Mouse (Mus musculus): ENCODE measurements around the gene Cmya5. TPM values are rescaled to one million over a fixed set of nuclear protein-coding genes. Genes with fewer than 3 reads are reported as not detected.
A peak's percentile ranks its signal among the peaks of the same experiment; 100 is the strongest.

Cmya5 gene
- polyA plus RNA-seq, 1 experiment from 2014 or later = 0.19 TPM

- no peaks in the 10 kb centered on the region for H3K27me3 ChIP-seq (replicated peaks; ENCODE audit: control insufficient read depth, insufficient read depth, low read length)
- H3K9ac ChIP-seq (replicated peaks; ENCODE audit: low read depth, low read length) = no peak overlapping the region
- peaks cover 7% of the 10 kb centered on the region for H3K9me3 ChIP-seq (ENCODE audit: control insufficient read depth, low read length)
- peak overlapping the region; percentile 90 for H3K27ac ChIP-seq (ENCODE audit: low read length)
- WGBS = 41% methylated on average over 17 of the region's 17 CpGs
- ATAC-seq = peak; percentile 62
- H3K4me3 ChIP-seq (replicated peaks; ENCODE audit: low read length) = 0 out of 2 replicates have a peak overlapping the region, but pooled peaks have one; percentile 16
- H3K4me1 ChIP-seq (replicated peaks; ENCODE audit: control insufficient read depth, insufficient read depth, low read length) = peaks cover 20% of the 10 kb centered on the region
- no peaks in the 10 kb centered on the region for H3K36me3 ChIP-seq (ENCODE audit: control insufficient read depth, insufficient read depth)
- peak overlapping the region; percentile 38 for H3K4me2 ChIP-seq (ENCODE audit: low read length)
Measured at GRCm38 (mm10) chr13:93074147-93074641, 70.3 kb downstream of the Cmya5 start.

GRCm38 (mm10) chr13:93073595-93073994 is 70.9 kb downstream of the Cmya5 start:
- Histone ChIP-seq H3K27me3 (replicated peaks; ENCODE audit: control insufficient read depth, insufficient read depth, low read length) (no peaks in the 10 kb centered on the region), H3K4me1 (replicated peaks; ENCODE audit: control insufficient read depth, insufficient read depth, low read length) (peaks cover 20% of the 10 kb centered on the region), H3K4me3 (replicated peaks; ENCODE audit: low read length) (no peak overlapping the region), H3K9ac (replicated peaks; ENCODE audit: low read depth, low read length) (no peak overlapping the region), H3K9me3 (ENCODE audit: control insufficient read depth, low read length) (peaks cover 7% of the 10 kb centered on the region), H3K36me3 (ENCODE audit: control insufficient read depth, insufficient read depth) (no peaks in the 10 kb centered on the region), H3K4me2 (ENCODE audit: low read length) (peak overlapping the region; percentile 36), H3K27ac (ENCODE audit: low read length) (peak overlapping the region; percentile 90)
- WGBS = 18% methylated on average over 2 of the region's 2 CpGs
- ATAC-seq = peak; percentile 80

- H3K27ac ChIP-seq (ENCODE audit: low read length) = peak overlapping the region; percentile 90
- H3K27me3 ChIP-seq (replicated peaks; ENCODE audit: control insufficient read depth, insufficient read depth, low read length) = no peaks in the 10 kb centered on the region
- H3K4me3 ChIP-seq (replicated peaks; ENCODE audit: low read length) = no peak overlapping the region
- H3K9me3 ChIP-seq (ENCODE audit: control insufficient read depth, low read length) = peaks cover 7% of the 10 kb centered on the region
- peak overlapping the region; percentile 46 for H3K9ac ChIP-seq (replicated peaks; ENCODE audit: low read depth, low read length)
- WGBS = 8% methylated on average over 15 of the region's 15 CpGs
- H3K4me2 ChIP-seq (ENCODE audit: low read length) = peak overlapping the region; percentile 36
- H3K36me3 ChIP-seq (ENCODE audit: control insufficient read depth, insufficient read depth) = no peaks in the 10 kb centered on the region
- H3K4me1 ChIP-seq (replicated peaks; ENCODE audit: control insufficient read depth, insufficient read depth, low read length) = peaks cover 20% of the 10 kb centered on the region
- ATAC-seq = peak; percentile 69
Measured at GRCm38 (mm10) chr13:93072871-93073411, 71.6 kb downstream of the Cmya5 start.

GRCm38 (mm10) chr13:93070406-93070805 is 74.1 kb downstream of the Cmya5 start:
- Histone ChIP-seq H3K27ac (ENCODE audit: low read length) (no peak overlapping the region), H3K36me3 (ENCODE audit: control insufficient read depth, insufficient read depth) (no peaks in the 10 kb centered on the region), H3K4me1 (replicated peaks; ENCODE audit: control insufficient read depth, insufficient read depth, low read length) (peaks cover 20% of the 10 kb centered on the region), H3K9me3 (ENCODE audit: control insufficient read depth, low read length) (no peaks in the 10 kb centered on the region), H3K4me2 (ENCODE audit: low read length) (no peak overlapping the region), H3K9ac (replicated peaks; ENCODE audit: low read depth, low read length) (no peak overlapping the region), H3K4me3 (replicated peaks; ENCODE audit: low read length) (no peak overlapping the region), H3K27me3 (replicated peaks; ENCODE audit: control insufficient read depth, insufficient read depth, low read length) (no peaks in the 10 kb centered on the region)
- 24% methylated on average over 8 of the region's 8 CpGs for WGBS
- no peak for ATAC-seq

GRCm38 (mm10) chr13:93069481-93069880 is 75.0 kb downstream of the Cmya5 start:
- WGBS = 46% methylated on average over 4 of the region's 4 CpGs
- Histone ChIP-seq H3K4me2 (ENCODE audit: low read length) (no peak overlapping the region), H3K4me1 (replicated peaks; ENCODE audit: control insufficient read depth, insufficient read depth, low read length) (peaks cover 20% of the 10 kb centered on the region), H3K36me3 (ENCODE audit: control insufficient read depth, insufficient read depth) (no peaks in the 10 kb centered on the region), H3K9me3 (ENCODE audit: control insufficient read depth, low read length) (no peaks in the 10 kb centered on the region), H3K27ac (ENCODE audit: low read length) (no peak overlapping the region), H3K27me3 (replicated peaks; ENCODE audit: control insufficient read depth, insufficient read depth, low read length) (no peaks in the 10 kb centered on the region), H3K9ac (replicated peaks; ENCODE audit: low read depth, low read length) (no peak overlapping the region), H3K4me3 (replicated peaks; ENCODE audit: low read length) (no peak overlapping the region)
- ATAC-seq = no peak

- H3K9ac ChIP-seq (replicated peaks; ENCODE audit: low read depth, low read length) = no peak overlapping the region
- no peak overlapping the region for H3K27ac ChIP-seq (ENCODE audit: low read length)
- peaks cover 9% of the 10 kb centered on the region for H3K4me1 ChIP-seq (replicated peaks; ENCODE audit: control insufficient read depth, insufficient read depth, low read length)
- H3K4me3 ChIP-seq (replicated peaks; ENCODE audit: low read length) = no peak overlapping the region
- H3K4me2 ChIP-seq (ENCODE audit: low read length) = no peak overlapping the region
- no peak for ATAC-seq
- H3K9me3 ChIP-seq (ENCODE audit: control insufficient read depth, low read length) = no peaks in the 10 kb centered on the region
- no peaks in the 10 kb centered on the region for H3K36me3 ChIP-seq (ENCODE audit: control insufficient read depth, insufficient read depth)
- WGBS = 78% methylated on average over 6 of the region's 6 CpGs
- H3K27me3 ChIP-seq (replicated peaks; ENCODE audit: control insufficient read depth, insufficient read depth, low read length) = no peaks in the 10 kb centered on the region
Measured at GRCm38 (mm10) chr13:93068353-93068752, 76.2 kb downstream of the Cmya5 start.

- H3K9ac ChIP-seq (replicated peaks; ENCODE audit: low read depth, low read length) = no peak overlapping the region
- no peaks in the 10 kb centered on the region for H3K27me3 ChIP-seq (replicated peaks; ENCODE audit: control insufficient read depth, insufficient read depth, low read length)
- peaks cover 3% of the 10 kb centered on the region for H3K4me1 ChIP-seq (replicated peaks; ENCODE audit: control insufficient read depth, insufficient read depth, low read length)
- 30% methylated on average over 13 of the region's 13 CpGs for WGBS
- ATAC-seq = peak; percentile 71
- no peak overlapping the region for H3K4me2 ChIP-seq (ENCODE audit: low read length)
- H3K27ac ChIP-seq (ENCODE audit: low read length) = no peak overlapping the region
- no peaks in the 10 kb centered on the region for H3K36me3 ChIP-seq (ENCODE audit: control insufficient read depth, insufficient read depth)
- no peak overlapping the region for H3K4me3 ChIP-seq (replicated peaks; ENCODE audit: low read length)
- H3K9me3 ChIP-seq (ENCODE audit: control insufficient read depth, low read length) = no peaks in the 10 kb centered on the region
Measured at GRCm38 (mm10) chr13:93062860-93063636, 81.5 kb downstream of the Cmya5 start.

GRCm38 (mm10) chr13:93061311-93061710 is 83.2 kb downstream of the Cmya5 start:
- Histone ChIP-seq H3K9me3 (ENCODE audit: control insufficient read depth, low read length) (no peaks in the 10 kb centered on the region), H3K4me2 (ENCODE audit: low read length) (no peak overlapping the region), H3K4me3 (replicated peaks; ENCODE audit: low read length) (no peak overlapping the region), H3K36me3 (ENCODE audit: control insufficient read depth, insufficient read depth) (no peaks in the 10 kb centered on the region), H3K9ac (replicated peaks; ENCODE audit: low read depth, low read length) (no peak overlapping the region), H3K4me1 (replicated peaks; ENCODE audit: control insufficient read depth, insufficient read depth, low read length) (peaks cover 6% of the 10 kb centered on the region), H3K27ac (ENCODE audit: low read length) (no peak overlapping the region), H3K27me3 (replicated peaks; ENCODE audit: control insufficient read depth, insufficient read depth, low read length) (no peaks in the 10 kb centered on the region)
- ATAC-seq = no peak
- 82% methylated on average over 4 of the region's 4 CpGs for WGBS

GRCm38 (mm10) chr13:93060437-93060836 is 84.1 kb downstream of the Cmya5 start:
- H3K36me3 ChIP-seq (ENCODE audit: control insufficient read depth, insufficient read depth) = no peaks in the 10 kb centered on the region
- H3K9ac ChIP-seq (replicated peaks; ENCODE audit: low read depth, low read length) = no peak overlapping the region
- peaks cover 6% of the 10 kb centered on the region for H3K4me1 ChIP-seq (replicated peaks; ENCODE audit: control insufficient read depth, insufficient read depth, low read length)
- WGBS = 84% methylated on average over 3 of the region's 3 CpGs
- no peaks in the 10 kb centered on the region for H3K9me3 ChIP-seq (ENCODE audit: control insufficient read depth, low read length)
- no peaks in the 10 kb centered on the region for H3K27me3 ChIP-seq (replicated peaks; ENCODE audit: control insufficient read depth, insufficient read depth, low read length)
- H3K4me2 ChIP-seq (ENCODE audit: low read length) = no peak overlapping the region
- H3K4me3 ChIP-seq (replicated peaks; ENCODE audit: low read length) = no peak overlapping the region
- H3K27ac ChIP-seq (ENCODE audit: low read length) = no peak overlapping the region
- ATAC-seq = no peak
